Comparison of ENCODE assay signal across 8 mouse cellular contexts in the genomic region with DNA sequence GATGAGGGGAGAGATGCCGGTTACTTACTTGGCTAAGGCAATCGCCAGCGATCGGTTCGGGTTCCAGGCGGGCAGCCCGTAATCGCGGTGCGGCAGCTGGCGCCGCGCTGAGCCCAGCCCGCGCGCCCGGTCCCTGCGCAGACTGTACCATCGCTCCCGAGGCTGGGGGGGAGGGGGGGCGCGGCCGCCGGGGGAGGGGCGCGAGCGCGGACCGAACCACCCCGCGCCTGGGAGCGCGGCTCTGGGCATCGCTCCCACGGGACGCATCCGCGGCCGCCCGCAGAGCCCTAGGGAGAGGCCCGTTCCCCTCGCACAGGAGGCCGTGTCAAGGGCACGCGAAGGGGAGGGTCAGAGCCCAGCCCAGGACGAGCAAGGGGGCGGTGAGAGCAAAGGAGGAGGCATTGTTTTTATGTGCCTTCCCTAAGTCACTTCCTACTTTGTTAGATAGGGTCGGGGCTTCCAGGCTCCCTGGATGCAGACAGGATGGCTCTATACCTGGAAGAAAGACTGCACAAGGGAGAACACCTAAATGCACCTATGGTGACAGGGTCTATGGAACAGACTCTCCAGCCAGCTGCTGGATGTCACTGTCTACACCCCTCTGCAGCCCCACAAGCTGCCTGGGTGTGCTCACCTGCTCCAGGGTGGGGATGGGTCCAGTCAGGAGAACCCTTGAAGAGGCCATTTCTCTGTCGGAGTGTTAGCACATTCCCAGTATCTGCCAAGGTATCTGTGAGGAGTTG.
DNase-seq lines count a peak whose midpoint lies in the region; ATAC-seq and TF ChIP-seq lines count a peak whose summit lies in the region.

No protein-coding gene starts in this region.

- no peak for TF ChIP-seq CTCF in heart, adult 2 months (IDR thresholded peaks at IDR 0.05)

- H3K27me3 ChIP-seq in heart, embryonic 12.5 days (replicated peaks): peaks cover 96% of the 10 kb centered on the region
- H3K27me3 ChIP-seq in heart, adult 2 months (ENCODE audit: control insufficient read depth, insufficient read depth, low read length): peaks cover 6% of the 10 kb centered on the region; the same call in 1 of the 2 replicates
- H3K27me3 ChIP-seq in embryonic facial prominence, embryonic 15.5 days: peaks cover 69% of the 10 kb centered on the region
- no peaks in the 10 kb centered on the region for H3K27me3 ChIP-seq in midbrain, embryonic 15.5 days (replicated peaks)

- H3K27ac ChIP-seq in heart, embryonic 12.5 days (ENCODE audit: poor library complexity, severe bottlenecking): no peak overlapping the region
- no peak overlapping the region for H3K27ac ChIP-seq in heart, adult 2 months
- no peak overlapping the region for H3K27ac ChIP-seq in embryonic facial prominence, embryonic 15.5 days (replicated peaks)
- H3K27ac ChIP-seq in midbrain, embryonic 15.5 days: peak overlapping the region; percentile 89

- no peak for ATAC-seq in heart, embryonic 12.5 days (ENCODE audit: insufficient number of reproducible peaks, low FRiP score)
- ATAC-seq in embryonic facial prominence, embryonic 15.5 days (ENCODE audit: insufficient number of reproducible peaks, low FRiP score, low TSS enrichment, low read depth): peak; percentile 59; the same call in 1 of the 2 replicates
- ATAC-seq in midbrain, embryonic 15.5 days (replicated peaks): peak; percentile 80
- ATAC-seq in inflammation-experienced regulatory T-cells, adult 6 months: no peak

- TF ChIP-seq EP300 in heart, adult 2 months (IDR thresholded peaks at IDR 0.05; ENCODE audit: insufficient read depth, low read depth, low read length): no peak

- H3K79me2 ChIP-seq in heart, adult 2 months (replicated peaks; ENCODE audit: control insufficient read depth, insufficient read depth, low read length): no peaks in the 10 kb centered on the region

- DNase-seq in heart, adult 2 months: no peak
- peak; percentile 20 for DNase-seq in adrenal gland, postnatal 14 days
- DNase-seq in layer of hippocampus, postnatal 25 days (ENCODE audit: extremely low spot score in 1 of 2, low spot score in 1 of 2): peak; percentile 56 to 58
- no peak for DNase-seq in urinary bladder, postnatal 4 days (ENCODE audit: low spot score in 2 of 2)

- no peaks in the 10 kb centered on the region for H3K9me3 ChIP-seq in heart, embryonic 12.5 days (replicated peaks)
- H3K9me3 ChIP-seq in embryonic facial prominence, embryonic 15.5 days (replicated peaks): no peaks in the 10 kb centered on the region
- no peaks in the 10 kb centered on the region for H3K9me3 ChIP-seq in midbrain, embryonic 15.5 days

- H3K36me3 ChIP-seq in heart, embryonic 12.5 days: no peaks in the 10 kb centered on the region
- no peaks in the 10 kb centered on the region for H3K36me3 ChIP-seq in heart, adult 2 months (ENCODE audit: control insufficient read depth, insufficient read depth, low read length)
- H3K36me3 ChIP-seq in embryonic facial prominence, embryonic 15.5 days: no peaks in the 10 kb centered on the region
- no peaks in the 10 kb centered on the region for H3K36me3 ChIP-seq in midbrain, embryonic 15.5 days (replicated peaks)

- peak overlapping the region; percentile 71 for H3K4me2 ChIP-seq in heart, embryonic 12.5 days
- H3K4me2 ChIP-seq in embryonic facial prominence, embryonic 15.5 days (replicated peaks): peak overlapping the region; percentile 63
- H3K4me2 ChIP-seq in midbrain, embryonic 15.5 days: peak overlapping the region; percentile 81

- intact Hi-C loops in heart, adult 2 months (cut with DNase I): no loop called here

- no peak for TF ChIP-seq POLR2A in heart, adult 2 months (IDR thresholded peaks at IDR 0.05; ENCODE audit: insufficient read depth, low read depth, low read length)

- H3K4me3 ChIP-seq in heart, embryonic 12.5 days: peak overlapping the region; percentile 37
- H3K4me3 ChIP-seq in heart, adult 2 months: no peak overlapping the region
- peak overlapping the region; percentile 36 for H3K4me3 ChIP-seq in embryonic facial prominence, embryonic 15.5 days (replicated peaks)
- H3K4me3 ChIP-seq in midbrain, embryonic 15.5 days: peak overlapping the region; percentile 66

- peaks cover 8% of the 10 kb centered on the region for H3K4me1 ChIP-seq in heart, embryonic 12.5 days (replicated peaks)
- H3K4me1 ChIP-seq in heart, adult 2 months (ENCODE audit: control insufficient read depth, insufficient read depth, low read length): no peaks in the 10 kb centered on the region
- peaks cover 13% of the 10 kb centered on the region for H3K4me1 ChIP-seq in embryonic facial prominence, embryonic 15.5 days
- peaks cover 27% of the 10 kb centered on the region for H3K4me1 ChIP-seq in midbrain, embryonic 15.5 days

- no peak overlapping the region for H3K9ac ChIP-seq in heart, embryonic 12.5 days
- H3K9ac ChIP-seq in heart, adult 2 months (ENCODE audit: low read depth, low read length): no peak overlapping the region
- no peak overlapping the region for H3K9ac ChIP-seq in embryonic facial prominence, embryonic 15.5 days
- peak overlapping the region; percentile 72 for H3K9ac ChIP-seq in midbrain, embryonic 15.5 days

- 2% methylated on average over 39 of the region's 49 CpGs for WGBS in heart, embryonic 12.5 days
- under 1% methylated on average over 48 of the region's 49 CpGs for WGBS in heart, adult 2 months
- under 1% methylated on average over 49 of the region's 49 CpGs for WGBS in embryonic facial prominence, embryonic 15.5 days
- under 1% methylated on average over 40 of the region's 49 CpGs for WGBS in midbrain, embryonic 15.5 days

Comparison
In these comparisons a context has a peak if more than half of its experiments do, and no peak if none do; other contexts are left out.
1. ATAC-seq: peak in embryonic facial prominence, embryonic 15.5 days (single experiment) and midbrain, embryonic 15.5 days (single experiment); none in heart, embryonic 12.5 days (single experiment) and inflammation-experienced regulatory T-cells, adult 6 months (single experiment).
2. DNase-seq: peak in adrenal gland, postnatal 14 days (single experiment) and layer of hippocampus, postnatal 25 days (2 of 2); none in heart, adult 2 months (0 of 2) and urinary bladder, postnatal 4 days (0 of 2).
3. Peak in every context shown above with its lines, with median percentiles within 50 percentile points of each other: H3K4me2 ChIP-seq.